Mouse (Mus musculus): ENCODE data around the gene Slc38a4.

GRCm38 (mm10) chr15:97002752-97003151 is 53.0 kb downstream of the Slc38a4 start:
- TF ChIP-seq CTCF (IDR thresholded peaks at IDR 0.05; ENCODE audit: low read depth, low read length) (no peak), POLR2A (IDR thresholded peaks at IDR 0.05; ENCODE audit: extremely low read depth, insufficient read depth, low read length) (no peak)
